Mouse (Mus musculus): Measurements from ENCODE around the gene Thra. TPM values are rescaled to one million over a fixed set of nuclear protein-coding genes. Genes with fewer than 3 reads are reported as not detected.

Thra gene
- polyA plus RNA-seq (2015; fragmentation: Nextera tagmentation; extraction: Ambion mirVana), result 42.7 and 44.7 TPM in 2 replicates

GRCm38 (mm10) chr11:98740393-98741050, at the start of gene Thra:
Gene Thra, plus strand, starts transcription at chr11:98740638.
- Histone ChIP-seq H3K4me2 (peak within 1 kb of the TSS; percentile 89), H3K27me3 (replicated peaks) (no peaks in the 10 kb centered on the region), H3K4me3 (replicated peaks) (peak within 1 kb of the TSS; percentile 92), H3K9ac (peak within 1 kb of the TSS; percentile 46), H3K36me3 (no peaks in the 10 kb centered on the region), H3K9me3 (no peaks in the 10 kb centered on the region), H3K4me1 (peaks cover 44% of the 10 kb centered on the region), H3K27ac (peak within 1 kb of the TSS; percentile 97)
- under 1% methylated on average over 22 of the region's 22 CpGs for WGBS
- ATAC-seq (ENCODE audit: insufficient read depth, low FRiP score, low read depth), result peak; percentile 74

- H3K27me3 ChIP-seq (replicated peaks), result no peaks in the 10 kb centered on the region
- H3K9ac ChIP-seq, result no peak overlapping the region
- peaks cover 69% of the 10 kb centered on the region for H3K36me3 ChIP-seq
- ATAC-seq (ENCODE audit: insufficient read depth, low FRiP score, low read depth), result 0 out of 2 replicates have a peak, but pooled peaks have one; percentile 15
- no peak overlapping the region for H3K4me3 ChIP-seq (replicated peaks)
- no peaks in the 10 kb centered on the region for H3K9me3 ChIP-seq
- no peak overlapping the region for H3K4me2 ChIP-seq
- H3K27ac ChIP-seq, result no peak overlapping the region
- no peaks in the 10 kb centered on the region for H3K4me1 ChIP-seq
- 68% methylated on average over 13 of the region's 13 CpGs for WGBS
Measured at GRCm38 (mm10) chr11:98693201-98693600, 47.2 kb upstream of the Thra start.

GRCm38 (mm10) chr11:98693746-98694145, 46.7 kb upstream of the Thra start:
- H3K4me2 ChIP-seq, result no peak overlapping the region
- no peak overlapping the region for H3K27ac ChIP-seq
- no peak for ATAC-seq (ENCODE audit: insufficient read depth, low FRiP score, low read depth)
- H3K27me3 ChIP-seq (replicated peaks), result no peaks in the 10 kb centered on the region
- no peak overlapping the region for H3K9ac ChIP-seq
- no peak overlapping the region for H3K4me3 ChIP-seq (replicated peaks)
- no peaks in the 10 kb centered on the region for H3K9me3 ChIP-seq
- H3K36me3 ChIP-seq, result peaks cover 67% of the 10 kb centered on the region
- 90% methylated on average over 9 of the region's 9 CpGs for WGBS
- H3K4me1 ChIP-seq, result no peaks in the 10 kb centered on the region

- Histone ChIP-seq H3K9ac (no peak overlapping the region), H3K4me2 (no peak overlapping the region), H3K27ac (no peak overlapping the region), H3K27me3 (replicated peaks) (no peaks in the 10 kb centered on the region), H3K4me1 (no peaks in the 10 kb centered on the region), H3K9me3 (no peaks in the 10 kb centered on the region), H3K36me3 (peaks cover 65% of the 10 kb centered on the region), H3K4me3 (replicated peaks) (no peak overlapping the region)
- no peak for ATAC-seq (ENCODE audit: insufficient read depth, low FRiP score, low read depth)
- WGBS, result 82% methylated on average over 9 of the region's 9 CpGs
Measured at GRCm38 (mm10) chr11:98694301-98694700, 46.1 kb upstream of the Thra start.

GRCm38 (mm10) chr11:98695408-98695807, 45.0 kb upstream of the Thra start:
- no peak for ATAC-seq (ENCODE audit: insufficient read depth, low FRiP score, low read depth)
- H3K9me3 ChIP-seq, result no peaks in the 10 kb centered on the region
- WGBS, result 75% methylated on average over 14 of the region's 14 CpGs
- H3K4me3 ChIP-seq (replicated peaks), result no peak overlapping the region
- H3K27ac ChIP-seq, result no peak overlapping the region
- H3K9ac ChIP-seq, result no peak overlapping the region
- H3K4me2 ChIP-seq, result no peak overlapping the region
- H3K4me1 ChIP-seq, result no peaks in the 10 kb centered on the region
- no peaks in the 10 kb centered on the region for H3K27me3 ChIP-seq (replicated peaks)
- H3K36me3 ChIP-seq, result peaks cover 54% of the 10 kb centered on the region

- no peak for ATAC-seq (ENCODE audit: insufficient read depth, low FRiP score, low read depth)
- no peak overlapping the region for H3K4me3 ChIP-seq (replicated peaks)
- no peak overlapping the region for H3K4me2 ChIP-seq
- H3K27ac ChIP-seq, result no peak overlapping the region
- no peaks in the 10 kb centered on the region for H3K9me3 ChIP-seq
- 82% methylated on average over 14 of the region's 14 CpGs for whole genome bisulfite sequencing
- H3K4me1 ChIP-seq, result peaks cover 5% of the 10 kb centered on the region; the same call in 1 of the 2 replicates
- peaks cover 43% of the 10 kb centered on the region for H3K36me3 ChIP-seq
- no peak overlapping the region for H3K9ac ChIP-seq
- H3K27me3 ChIP-seq (replicated peaks), result no peaks in the 10 kb centered on the region; the same call in 1 of the 2 replicates
Measured at GRCm38 (mm10) chr11:98696454-98697216, 43.8 kb upstream of the Thra start.

- Histone ChIP-seq H3K4me2 (no peak overlapping the region), H3K27ac (no peak overlapping the region), H3K4me3 (replicated peaks) (no peak overlapping the region), H3K36me3 (peaks cover 37% of the 10 kb centered on the region), H3K9ac (no peak overlapping the region), H3K4me1 (peaks cover 5% of the 10 kb centered on the region; the same call in 1 of the 2 replicates), H3K9me3 (no peaks in the 10 kb centered on the region), H3K27me3 (replicated peaks) (no peaks in the 10 kb centered on the region; the same call in 1 of the 2 replicates)
- no peak for ATAC-seq (ENCODE audit: insufficient read depth, low FRiP score, low read depth)
- WGBS, result 91% methylated on average over 12 of the region's 12 CpGs
Measured at GRCm38 (mm10) chr11:98697225-98697624, 43.2 kb upstream of the Thra start.

GRCm38 (mm10) chr11:98698849-98699640, 41.4 kb upstream of the Thra start:
- Histone ChIP-seq H3K27me3 (replicated peaks) (no peaks in the 10 kb centered on the region; the same call in 1 of the 2 replicates), H3K9ac (no peak overlapping the region), H3K4me2 (no peak overlapping the region), H3K9me3 (no peaks in the 10 kb centered on the region), H3K27ac (no peak overlapping the region), H3K4me1 (peaks cover 5% of the 10 kb centered on the region; the same call in 1 of the 2 replicates), H3K36me3 (peaks cover 20% of the 10 kb centered on the region), H3K4me3 (replicated peaks) (no peak overlapping the region)
- 82% methylated on average over 16 of the region's 16 CpGs for WGBS
- no peak for ATAC-seq (ENCODE audit: insufficient read depth, low FRiP score, low read depth)

GRCm38 (mm10) chr11:98699911-98700310, 40.5 kb upstream of the Thra start:
- H3K4me3 ChIP-seq (replicated peaks), result no peak overlapping the region
- H3K4me2 ChIP-seq, result no peak overlapping the region
- no peaks in the 10 kb centered on the region; the same call in 1 of the 2 replicates for H3K27me3 ChIP-seq (replicated peaks)
- H3K4me1 ChIP-seq, result peaks cover 5% of the 10 kb centered on the region; the same call in 1 of the 2 replicates
- H3K27ac ChIP-seq, result no peak overlapping the region
- peaks cover 13% of the 10 kb centered on the region for H3K36me3 ChIP-seq
- no peak overlapping the region for H3K9ac ChIP-seq
- ATAC-seq (ENCODE audit: insufficient read depth, low FRiP score, low read depth), result 0 out of 2 replicates have a peak, but pooled peaks have one; percentile 36
- 31% methylated on average over 4 of the region's 4 CpGs for WGBS
- no peaks in the 10 kb centered on the region for H3K9me3 ChIP-seq

- ATAC-seq (ENCODE audit: insufficient read depth, low FRiP score, low read depth), result no peak
- H3K27ac ChIP-seq, result no peak within 1 kb of the TSS
- no peaks in the 10 kb centered on the region; the same call in 1 of the 2 replicates for H3K27me3 ChIP-seq (replicated peaks)
- no peak within 1 kb of the TSS for H3K4me3 ChIP-seq (replicated peaks)
- H3K4me1 ChIP-seq, result peaks cover 5% of the 10 kb centered on the region; the same call in 1 of the 2 replicates
- H3K36me3 ChIP-seq, result peaks cover 8% of the 10 kb centered on the region; the same call in 1 of the 2 replicates
- 51% methylated on average over 10 of the region's 10 CpGs for WGBS
- no peaks in the 10 kb centered on the region for H3K9me3 ChIP-seq
- H3K4me2 ChIP-seq, result no peak within 1 kb of the TSS
- H3K9ac ChIP-seq, result no peak within 1 kb of the TSS
Measured at GRCm38 (mm10) chr11:98701213-98701670, 39.2 kb upstream of the Thra start, which contains the start of gene Csf3. Gene Csf3, plus strand, starts transcription at chr11:98701263.

GRCm38 (mm10) chr11:98702323-98702722, 38.1 kb upstream of the Thra start:
- 73% methylated on average over 5 of the region's 5 CpGs for WGBS
- H3K9ac ChIP-seq, result no peak overlapping the region
- H3K27ac ChIP-seq, result no peak overlapping the region
- H3K4me3 ChIP-seq (replicated peaks), result no peak overlapping the region
- no peaks in the 10 kb centered on the region for H3K9me3 ChIP-seq
- peaks cover 18% of the 10 kb centered on the region for H3K36me3 ChIP-seq
- no peaks in the 10 kb centered on the region; the same call in 1 of the 2 replicates for H3K27me3 ChIP-seq (replicated peaks)
- no peak overlapping the region for H3K4me2 ChIP-seq
- H3K4me1 ChIP-seq, result peaks cover 7% of the 10 kb centered on the region; the same call in 1 of the 2 replicates
- ATAC-seq (ENCODE audit: insufficient read depth, low FRiP score, low read depth), result no peak
